Mouse (Mus musculus): ENCODE results near the gene Sema5a. TPM values are rescaled to one million over a fixed set of nuclear protein-coding genes. Genes with fewer than 3 reads are reported as not detected.
A peak's percentile ranks its signal among the peaks of the same experiment; 100 is the strongest.

The Sema5a gene
- polyA plus RNA-seq, 1 experiment from 2014 or later: 12.0 TPM

DNA sequence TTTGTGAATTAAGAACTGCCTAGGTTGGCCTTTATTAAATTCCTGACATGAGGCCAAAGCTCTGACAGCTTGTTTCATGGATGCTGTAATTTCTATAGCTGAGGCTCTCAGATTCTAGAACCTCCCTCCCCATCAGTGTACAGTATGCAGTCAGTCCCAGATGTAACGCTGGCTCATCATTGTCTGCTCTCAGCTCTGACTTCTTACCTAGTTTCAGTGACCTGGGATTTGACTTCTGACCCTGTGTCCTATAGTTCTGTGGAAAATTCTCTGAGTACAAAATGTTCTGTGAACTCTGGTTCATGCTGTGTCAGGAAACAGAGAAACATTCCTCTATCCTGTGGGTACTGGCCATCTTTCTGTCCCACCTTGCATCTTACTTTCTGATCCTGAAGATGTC, 346.0 kb downstream of the Sema5a start:
- H3K36me3 ChIP-seq (replicated peaks; ENCODE audit: control insufficient read depth, insufficient read depth): no peaks in the 10 kb centered on the region
- no peaks in the 10 kb centered on the region for H3K4me1 ChIP-seq (replicated peaks; ENCODE audit: control insufficient read depth, insufficient read depth, low read length)
- H3K9me3 ChIP-seq (ENCODE audit: control insufficient read depth, low read length): no peaks in the 10 kb centered on the region
- no peak overlapping the region for H3K9ac ChIP-seq
- no peak for DNase-seq (ENCODE audit: low spot score)
- H3K27me3 ChIP-seq (ENCODE audit: control insufficient read depth, insufficient read depth, low read length): no peaks in the 10 kb centered on the region
- ATAC-seq (ENCODE audit: low FRiP score): no peak
- no peak overlapping the region for H3K4me2 ChIP-seq (replicated peaks)
- H3K4me3 ChIP-seq (replicated peaks; ENCODE audit: low read length): no peak overlapping the region
- WGBS: 76% methylated on average over 1 of the region's 1 CpGs
- H3K27ac ChIP-seq: no peak overlapping the region

DNA sequence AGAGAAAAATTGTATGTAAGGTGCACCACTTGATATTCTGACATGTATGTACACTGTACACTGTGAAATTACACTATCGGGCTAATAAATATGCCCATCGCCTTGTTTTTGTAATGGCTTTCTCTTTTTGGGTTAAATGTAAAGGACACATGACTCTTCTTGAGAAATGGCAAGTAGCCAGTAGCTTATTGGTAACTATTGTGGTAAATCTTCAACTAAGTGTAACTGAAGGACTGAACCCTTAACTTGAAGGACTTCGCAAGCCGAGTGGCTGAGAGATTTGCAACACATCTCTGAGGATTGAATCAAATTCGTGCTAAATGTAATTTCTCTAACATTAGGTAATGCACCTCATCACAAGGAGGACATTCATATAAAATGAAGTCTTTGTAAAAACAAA, 349.1 kb downstream of the Sema5a start:
- no peak for DNase-seq (ENCODE audit: low spot score)
- Histone ChIP-seq H3K9me3 (ENCODE audit: control insufficient read depth, low read length) (no peaks in the 10 kb centered on the region), H3K4me1 (replicated peaks; ENCODE audit: control insufficient read depth, insufficient read depth, low read length) (peaks cover 3% of the 10 kb centered on the region; the same call in 1 of the 2 replicates), H3K27me3 (ENCODE audit: control insufficient read depth, insufficient read depth, low read length) (no peaks in the 10 kb centered on the region), H3K36me3 (replicated peaks; ENCODE audit: control insufficient read depth, insufficient read depth) (no peaks in the 10 kb centered on the region), H3K4me2 (replicated peaks) (no peak overlapping the region), H3K4me3 (replicated peaks; ENCODE audit: low read length) (no peak overlapping the region), H3K9ac (no peak overlapping the region), H3K27ac (no peak overlapping the region)
- ATAC-seq (ENCODE audit: low FRiP score): no peak
- 95% methylated on average over 5 of the region's 5 CpGs for WGBS

DNA sequence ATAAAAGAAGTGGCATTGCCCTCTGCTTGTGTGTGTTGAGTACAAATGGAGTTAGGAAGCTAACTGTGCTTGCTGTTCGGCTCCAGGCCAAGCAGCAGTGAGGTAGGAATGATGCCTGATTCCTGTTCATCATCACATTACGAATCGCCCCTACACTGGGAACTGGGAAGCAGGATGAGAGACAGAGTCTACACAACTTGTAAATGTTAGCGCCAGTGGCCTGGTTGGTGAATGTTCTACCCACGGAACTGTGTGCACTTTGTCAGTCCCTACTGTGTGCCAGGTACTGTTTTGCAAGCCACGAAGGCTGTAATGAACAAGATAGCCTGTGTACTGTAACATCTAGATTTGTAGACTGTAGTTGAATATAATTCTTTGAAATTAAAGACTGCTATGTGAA, 352.0 kb downstream of the Sema5a start:
- H3K9ac ChIP-seq: no peak overlapping the region
- H3K36me3 ChIP-seq (replicated peaks; ENCODE audit: control insufficient read depth, insufficient read depth): no peaks in the 10 kb centered on the region
- peaks cover 3% of the 10 kb centered on the region; the same call in 1 of the 2 replicates for H3K4me1 ChIP-seq (replicated peaks; ENCODE audit: control insufficient read depth, insufficient read depth, low read length)
- no peak overlapping the region for H3K4me3 ChIP-seq (replicated peaks; ENCODE audit: low read length)
- 82% methylated on average over 6 of the region's 6 CpGs for WGBS
- no peak overlapping the region for H3K27ac ChIP-seq
- ATAC-seq (ENCODE audit: low FRiP score): no peak
- DNase-seq (ENCODE audit: low spot score): no peak
- H3K4me2 ChIP-seq (replicated peaks): no peak overlapping the region
- H3K27me3 ChIP-seq (ENCODE audit: control insufficient read depth, insufficient read depth, low read length): no peaks in the 10 kb centered on the region
- no peaks in the 10 kb centered on the region for H3K9me3 ChIP-seq (ENCODE audit: control insufficient read depth, low read length)

DNA sequence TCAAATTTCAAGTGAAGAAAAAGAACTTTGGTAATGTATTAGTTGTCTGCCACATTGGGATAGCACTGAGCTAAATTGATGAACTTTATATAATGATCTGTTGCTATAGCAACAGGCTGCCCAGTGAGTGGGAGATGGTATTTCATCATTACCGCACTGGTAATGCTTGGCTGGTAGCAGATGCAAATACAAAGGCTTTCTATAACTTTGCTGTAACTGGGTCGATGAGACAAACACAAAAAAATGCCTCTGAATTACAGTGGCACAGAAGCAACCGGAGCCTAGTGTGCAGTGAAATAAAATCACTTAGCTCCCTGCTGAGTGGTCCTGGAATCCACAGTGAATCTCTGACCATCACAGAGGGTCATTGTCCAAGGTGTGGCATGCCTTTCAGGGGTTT, 352.6 kb downstream of the Sema5a start:
- Histone ChIP-seq H3K27me3 (ENCODE audit: control insufficient read depth, insufficient read depth, low read length) (no peaks in the 10 kb centered on the region), H3K4me3 (replicated peaks; ENCODE audit: low read length) (no peak overlapping the region), H3K4me2 (replicated peaks) (no peak overlapping the region), H3K36me3 (replicated peaks; ENCODE audit: control insufficient read depth, insufficient read depth) (no peaks in the 10 kb centered on the region), H3K27ac (peak overlapping the region; percentile 51; the same call in 1 of the 2 replicates), H3K9ac (no peak overlapping the region), H3K9me3 (ENCODE audit: control insufficient read depth, low read length) (no peaks in the 10 kb centered on the region), H3K4me1 (replicated peaks; ENCODE audit: control insufficient read depth, insufficient read depth, low read length) (peaks cover 3% of the 10 kb centered on the region; the same call in 1 of the 2 replicates)
- ATAC-seq (ENCODE audit: low FRiP score): peak; percentile 66; the same call in 1 of the 2 replicates
- WGBS: 18% methylated on average over 3 of the region's 3 CpGs
- no peak for DNase-seq (ENCODE audit: low spot score)

GRCm38 (mm10) chr15:32607236-32607635, 362.6 kb downstream of the Sema5a start:
- Histone ChIP-seq H3K4me2 (replicated peaks) (no peak overlapping the region), H3K9me3 (ENCODE audit: control insufficient read depth, low read length) (no peaks in the 10 kb centered on the region), H3K4me1 (replicated peaks; ENCODE audit: control insufficient read depth, insufficient read depth, low read length) (no peaks in the 10 kb centered on the region), H3K9ac (no peak overlapping the region), H3K4me3 (replicated peaks; ENCODE audit: low read length) (no peak overlapping the region), H3K27me3 (ENCODE audit: control insufficient read depth, insufficient read depth, low read length) (no peaks in the 10 kb centered on the region), H3K36me3 (replicated peaks; ENCODE audit: control insufficient read depth, insufficient read depth) (no peaks in the 10 kb centered on the region), H3K27ac (no peak overlapping the region)
- 86% methylated on average over 3 of the region's 3 CpGs for WGBS
- ATAC-seq (ENCODE audit: low FRiP score): no peak
- DNase-seq (ENCODE audit: low spot score): no peak

GRCm38 (mm10) chr15:32610776-32611175, 366.2 kb downstream of the Sema5a start:
- no peak overlapping the region for H3K27ac ChIP-seq
- H3K9ac ChIP-seq: no peak overlapping the region
- no peaks in the 10 kb centered on the region for H3K36me3 ChIP-seq (replicated peaks; ENCODE audit: control insufficient read depth, insufficient read depth)
- ATAC-seq (ENCODE audit: low FRiP score) (peak; percentile 48; the same call in 1 of the 2 replicates), DNase-seq (ENCODE audit: low spot score) (peak; percentile 31)
- H3K4me3 ChIP-seq (replicated peaks; ENCODE audit: low read length): no peak overlapping the region
- H3K4me1 ChIP-seq (replicated peaks; ENCODE audit: control insufficient read depth, insufficient read depth, low read length): no peaks in the 10 kb centered on the region
- no peaks in the 10 kb centered on the region for H3K27me3 ChIP-seq (ENCODE audit: control insufficient read depth, insufficient read depth, low read length)
- no peak overlapping the region for H3K4me2 ChIP-seq (replicated peaks)
- H3K9me3 ChIP-seq (ENCODE audit: control insufficient read depth, low read length): no peaks in the 10 kb centered on the region
- 67% methylated on average over 2 of the region's 2 CpGs for WGBS

- no peaks in the 10 kb centered on the region for H3K4me1 ChIP-seq (replicated peaks; ENCODE audit: control insufficient read depth, insufficient read depth, low read length)
- WGBS: 92% methylated on average over 7 of the region's 7 CpGs
- no peak for DNase-seq (ENCODE audit: low spot score)
- no peaks in the 10 kb centered on the region for H3K9me3 ChIP-seq (ENCODE audit: control insufficient read depth, low read length)
- H3K27me3 ChIP-seq (ENCODE audit: control insufficient read depth, insufficient read depth, low read length): no peaks in the 10 kb centered on the region
- no peak overlapping the region for H3K4me3 ChIP-seq (replicated peaks; ENCODE audit: low read length)
- no peaks in the 10 kb centered on the region for H3K36me3 ChIP-seq (replicated peaks; ENCODE audit: control insufficient read depth, insufficient read depth)
- ATAC-seq (ENCODE audit: low FRiP score): no peak
- no peak overlapping the region for H3K27ac ChIP-seq
- H3K9ac ChIP-seq: no peak overlapping the region
- no peak overlapping the region for H3K4me2 ChIP-seq (replicated peaks)
Observed at GRCm38 (mm10) chr15:32611201-32611600, 366.6 kb downstream of the Sema5a start.

GRCm38 (mm10) chr15:32613718-32614117, 369.1 kb downstream of the Sema5a start:
- Histone ChIP-seq H3K27ac (no peak overlapping the region), H3K4me3 (replicated peaks; ENCODE audit: low read length) (no peak overlapping the region), H3K9me3 (ENCODE audit: control insufficient read depth, low read length) (no peaks in the 10 kb centered on the region), H3K4me2 (replicated peaks) (no peak overlapping the region), H3K36me3 (replicated peaks; ENCODE audit: control insufficient read depth, insufficient read depth) (no peaks in the 10 kb centered on the region), H3K27me3 (ENCODE audit: control insufficient read depth, insufficient read depth, low read length) (no peaks in the 10 kb centered on the region), H3K9ac (no peak overlapping the region), H3K4me1 (replicated peaks; ENCODE audit: control insufficient read depth, insufficient read depth, low read length) (no peaks in the 10 kb centered on the region)
- ATAC-seq (ENCODE audit: low FRiP score) (no peak), DNase-seq (ENCODE audit: low spot score) (no peak)
- WGBS: 92% methylated on average over 6 of the region's 6 CpGs

- Histone ChIP-seq H3K4me3 (replicated peaks; ENCODE audit: low read length) (no peak overlapping the region), H3K27me3 (ENCODE audit: control insufficient read depth, insufficient read depth, low read length) (no peaks in the 10 kb centered on the region), H3K36me3 (replicated peaks; ENCODE audit: control insufficient read depth, insufficient read depth) (no peaks in the 10 kb centered on the region), H3K27ac (no peak overlapping the region), H3K9ac (no peak overlapping the region), H3K4me2 (replicated peaks) (no peak overlapping the region), H3K4me1 (replicated peaks; ENCODE audit: control insufficient read depth, insufficient read depth, low read length) (no peaks in the 10 kb centered on the region), H3K9me3 (ENCODE audit: control insufficient read depth, low read length) (no peaks in the 10 kb centered on the region)
- ATAC-seq (ENCODE audit: low FRiP score) (no peak), DNase-seq (ENCODE audit: low spot score) (no peak)
- 85% methylated on average over 5 of the region's 5 CpGs for WGBS
Observed at GRCm38 (mm10) chr15:32615773-32616172, 371.2 kb downstream of the Sema5a start.

- no peak overlapping the region for H3K4me3 ChIP-seq (replicated peaks; ENCODE audit: low read length)
- peak overlapping the region; percentile 20; the same call in 1 of the 2 replicates for H3K27ac ChIP-seq
- no peak for DNase-seq (ENCODE audit: low spot score)
- H3K4me2 ChIP-seq (replicated peaks): no peak overlapping the region
- 38% methylated on average over 2 of the region's 2 CpGs for WGBS
- H3K36me3 ChIP-seq (replicated peaks; ENCODE audit: control insufficient read depth, insufficient read depth): no peaks in the 10 kb centered on the region
- no peaks in the 10 kb centered on the region for H3K27me3 ChIP-seq (ENCODE audit: control insufficient read depth, insufficient read depth, low read length)
- H3K9me3 ChIP-seq (ENCODE audit: control insufficient read depth, low read length): no peaks in the 10 kb centered on the region
- H3K9ac ChIP-seq: no peak overlapping the region
- no peaks in the 10 kb centered on the region for H3K4me1 ChIP-seq (replicated peaks; ENCODE audit: control insufficient read depth, insufficient read depth, low read length)
- no peak for ATAC-seq (ENCODE audit: low FRiP score)
Observed at GRCm38 (mm10) chr15:32619199-32619598, 374.6 kb downstream of the Sema5a start.

Measured in hindbrain, embryonic 14.5 days (tissue).